Mouse (Mus musculus) granulocyte monocyte progenitor cell, adult 5-6 weeks (primary cell): ENCODE data around the gene Ucn2. TPM values are rescaled to one million over a fixed set of nuclear protein-coding genes. Genes with fewer than 3 reads are reported as not detected.

Experiments used
- ATAC-seq: replicated peaks from 2 replicates; pipeline ENCODE4 v1.8.0; 2016; ENCODE audit warnings: mild to moderate bottlenecking, moderate TSS enrichment, inconsistent platforms; ENCODE audit not compliant: poor library complexity, severe bottlenecking
- total RNA-seq, 2 experiments: library from RNA; stranded (forward) in 1 of 2; stranded (reverse) in 1 of 2; fragments of 200-712, 200-1000 nt in 1 of 2; fragments of >200 nt in 1 of 2; fragmentation: Nextera tagmentation in 1 of 2; gene quantifications; 2 replicates each; pipeline ENCODE4 v1.2.3; 2014 to 2017

The Ucn2 gene
- total RNA-seq, 2 experiments from 2014 or later, result not detected

GRCm38 (mm10) chr9:108991428-108992084 is 5.7 kb downstream of the Ucn2 start, which contains the start of gene Pfkfb4:
Gene Pfkfb4, plus strand, starts transcription at chr9:108991778.
- peak; percentile 80 for ATAC-seq

- ATAC-seq, result no peak
Measured at GRCm38 (mm10) chr9:108992085-108992469, 6.3 kb downstream of the Ucn2 start.

DNA sequence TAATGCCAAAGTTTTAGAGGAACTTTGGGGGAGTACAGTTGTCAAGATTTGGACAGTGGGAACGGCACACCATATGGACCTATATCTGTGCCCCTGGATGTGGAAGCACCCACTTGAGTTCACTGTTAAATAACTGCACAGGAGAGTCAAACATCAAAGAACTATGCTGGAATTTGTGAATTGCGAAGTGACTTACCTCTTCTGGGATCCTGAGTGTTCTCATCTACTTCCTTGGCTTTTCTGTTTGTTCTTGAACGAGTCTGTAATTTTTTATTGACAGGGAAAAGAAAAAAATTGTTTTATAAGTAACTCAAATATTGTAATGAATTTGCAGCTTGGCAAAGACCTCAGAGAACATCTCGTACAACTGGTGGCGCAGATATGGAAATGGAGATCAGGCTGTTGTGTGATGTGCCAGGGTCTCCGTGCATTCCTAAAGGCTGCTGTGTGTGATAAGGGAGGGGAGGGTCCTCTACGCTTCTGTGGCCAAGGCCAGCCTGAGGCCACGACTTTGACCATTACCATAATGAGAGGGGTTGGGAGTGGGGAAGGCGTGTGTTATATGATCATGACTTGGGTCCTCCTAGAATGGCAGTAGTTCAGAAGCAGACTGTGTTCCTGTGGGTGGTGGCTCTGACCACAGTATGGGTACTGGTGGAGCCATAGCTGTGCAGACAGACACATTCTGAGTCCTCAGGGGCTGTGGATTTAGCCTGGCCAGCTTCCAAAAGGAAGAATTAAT is 7.0 kb downstream of the Ucn2 start:
- ATAC-seq, result no peak

GRCm38 (mm10) chr9:108996411-108996810 is 10.6 kb downstream of the Ucn2 start:
- ATAC-seq, result peak; percentile 20

DNA sequence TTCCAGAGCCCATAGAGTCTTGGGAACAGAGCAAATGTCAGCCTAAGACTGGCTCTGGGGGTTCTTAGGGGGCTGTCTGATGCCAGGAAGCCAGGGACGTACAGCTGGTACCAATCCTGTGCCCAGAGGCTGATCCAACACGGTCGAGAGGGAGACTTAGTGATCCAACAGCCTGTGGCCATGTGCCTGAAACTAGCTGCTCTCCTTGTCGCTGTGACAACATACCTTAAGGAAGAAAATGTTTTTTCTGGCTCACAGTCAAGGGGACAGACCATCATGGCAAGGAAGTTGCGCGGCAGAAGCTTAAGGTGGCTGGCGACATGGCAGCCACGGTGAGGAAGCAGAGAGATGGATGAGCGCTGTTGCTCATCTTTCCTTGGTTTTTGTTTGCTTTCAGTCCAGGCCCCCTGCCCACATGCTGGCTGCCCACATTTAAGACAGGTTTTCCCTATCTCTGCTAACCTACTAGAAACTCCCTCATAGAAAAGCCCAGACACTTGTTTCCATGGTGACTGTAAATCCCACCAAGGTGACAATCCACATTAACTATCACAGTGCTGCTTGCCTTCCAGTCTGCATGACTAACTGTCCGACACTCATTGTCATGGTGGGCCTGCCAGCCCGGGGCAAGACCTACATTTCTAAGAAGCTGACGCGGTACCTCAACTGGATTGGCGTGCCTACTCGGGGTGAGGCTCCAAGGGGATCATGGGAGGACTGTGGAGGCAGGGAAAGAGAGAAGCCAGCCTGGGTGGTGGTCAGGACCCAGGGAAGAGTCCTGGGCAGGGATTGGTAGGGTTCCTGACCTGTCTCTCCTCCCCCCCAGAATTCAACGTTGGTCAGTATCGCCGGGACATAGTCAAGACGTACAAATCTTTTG is 12.7 kb downstream of the Ucn2 start:
- ATAC-seq, result 0 out of 2 replicates have a peak, but pooled peaks have one; percentile 0

DNA sequence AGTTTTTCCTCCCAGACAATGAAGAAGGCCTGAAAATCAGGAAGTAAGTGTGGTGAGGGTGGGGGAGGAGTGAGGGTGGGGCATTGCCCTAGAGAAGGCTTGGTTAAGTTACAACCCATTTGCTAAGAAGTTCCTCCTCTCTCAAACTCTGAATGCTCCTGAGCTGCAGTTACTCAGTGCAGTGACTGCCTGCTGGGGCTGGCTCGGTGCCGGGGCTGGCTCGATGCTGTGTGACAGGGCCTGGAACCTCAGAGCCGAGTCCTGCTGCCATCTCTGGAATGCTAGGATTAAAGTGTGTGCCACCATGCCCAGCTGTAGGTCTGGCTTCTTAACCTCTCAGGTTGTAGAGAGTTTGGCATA is 13.3 kb downstream of the Ucn2 start:
- ATAC-seq, result peak; percentile 58

- ATAC-seq, result peak; percentile 77
Measured at GRCm38 (mm10) chr9:109000726-109001125, 14.9 kb downstream of the Ucn2 start.

DNA sequence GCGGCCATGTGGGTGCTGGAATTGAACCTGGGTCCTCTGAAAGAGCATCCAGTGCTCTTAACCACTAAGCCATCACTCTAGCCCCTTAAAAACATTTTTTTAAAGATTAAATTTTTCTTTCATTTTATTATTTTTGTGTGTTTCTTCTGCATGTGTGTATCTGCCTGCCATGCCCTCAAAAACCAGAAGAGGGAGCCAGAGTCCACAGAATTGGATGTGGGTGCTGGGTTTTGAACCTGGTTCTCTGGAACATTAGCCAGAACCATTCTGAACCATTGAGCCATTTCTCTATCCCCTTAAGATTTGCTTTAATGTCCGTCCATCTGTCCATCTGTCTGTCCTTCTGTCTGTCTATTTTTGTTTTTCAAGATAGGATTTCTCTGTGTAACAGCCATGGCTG is 17.4 kb downstream of the Ucn2 start:
- peak; percentile 37 for ATAC-seq

DNA sequence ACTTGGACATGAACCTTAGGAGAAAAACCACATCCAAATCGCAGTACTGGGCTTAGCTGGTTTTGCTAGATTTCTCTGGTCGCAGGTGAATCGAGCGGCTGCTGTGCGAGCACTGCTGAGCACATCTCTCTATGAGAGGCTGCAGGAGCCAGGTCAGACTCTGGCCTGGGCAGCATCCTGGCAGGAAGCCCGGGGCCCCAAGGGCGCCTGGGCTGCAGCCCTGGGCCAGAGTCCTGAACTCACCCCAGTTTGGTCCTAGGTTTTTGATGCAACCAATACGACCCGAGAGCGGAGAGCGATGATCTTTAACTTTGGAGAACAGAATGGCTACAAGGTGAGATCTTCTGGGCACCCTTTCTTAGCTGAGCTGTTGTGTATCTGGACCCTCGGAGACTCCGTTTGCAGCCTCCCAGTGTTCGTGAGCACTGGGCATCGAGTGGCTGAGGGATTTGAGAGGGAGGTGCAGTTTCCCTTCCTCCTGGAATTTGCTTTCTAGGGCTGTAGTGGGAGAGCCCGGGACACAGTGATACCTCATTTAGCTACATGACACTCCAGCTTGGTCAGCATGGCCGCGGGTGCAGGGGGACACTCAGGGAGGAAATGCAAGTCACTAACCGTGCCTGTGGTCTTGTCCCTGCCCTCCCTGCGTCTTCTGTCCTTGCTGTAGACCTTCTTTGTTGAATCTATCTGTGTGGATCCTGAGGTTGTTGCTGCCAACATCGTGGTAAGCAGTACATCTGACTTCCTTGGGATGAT is 21.4 kb downstream of the Ucn2 start:
- no peak for ATAC-seq

- ATAC-seq, result no peak
Measured at GRCm38 (mm10) chr9:109008081-109008480, 22.3 kb downstream of the Ucn2 start.

- ATAC-seq, result no peak
Measured at GRCm38 (mm10) chr9:109008994-109009635, 23.3 kb downstream of the Ucn2 start.

DNA sequence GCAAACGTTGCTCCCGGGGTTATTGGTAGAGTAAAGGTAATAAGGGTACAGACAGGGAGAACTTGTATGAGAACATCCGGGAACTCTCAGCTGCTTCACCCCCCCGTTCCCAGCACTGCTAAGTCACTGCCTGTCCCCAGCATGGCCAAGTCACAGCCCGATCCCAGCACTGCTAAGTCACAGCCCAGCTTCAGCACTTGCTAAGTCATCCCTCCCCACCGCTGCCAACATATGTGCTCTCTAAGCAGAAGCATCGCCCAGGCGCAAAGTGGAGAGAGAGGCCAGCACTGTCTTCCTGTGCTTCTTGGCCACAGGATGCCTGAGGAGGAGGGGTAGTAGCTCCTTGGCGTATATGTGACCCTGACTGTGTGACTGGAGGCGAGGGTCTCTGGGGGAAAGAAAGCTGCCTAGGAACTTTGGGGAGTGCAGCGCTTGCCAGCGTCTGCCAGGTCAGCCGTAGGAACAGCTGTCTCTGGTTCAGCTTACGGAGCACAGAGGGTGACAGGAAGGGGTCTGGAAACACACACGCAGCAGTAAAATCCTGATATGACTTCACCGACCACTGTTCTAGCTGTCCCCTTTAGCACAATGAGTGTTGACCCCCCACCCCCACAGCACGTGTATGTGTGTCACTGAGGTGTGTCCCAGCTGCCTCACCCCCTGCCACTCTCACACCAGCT is 24.0 kb downstream of the Ucn2 start:
- ATAC-seq, result peak; percentile 90

GRCm38 (mm10) chr9:109010316-109010690 is 24.5 kb downstream of the Ucn2 start:
- no peak for ATAC-seq

GRCm38 (mm10) chr9:109015397-109015796 is 29.6 kb downstream of the Ucn2 start:
- no peak for ATAC-seq

GRCm38 (mm10) chr9:109016973-109017604 is 31.3 kb downstream of the Ucn2 start:
- peak; percentile 47 for ATAC-seq

GRCm38 (mm10) chr9:109021428-109021827 is 35.6 kb downstream of the Ucn2 start:
- peak; percentile 67 for ATAC-seq

GRCm38 (mm10) chr9:109022866-109023685 is 37.3 kb downstream of the Ucn2 start:
- ATAC-seq, result peak; percentile 86

DNA sequence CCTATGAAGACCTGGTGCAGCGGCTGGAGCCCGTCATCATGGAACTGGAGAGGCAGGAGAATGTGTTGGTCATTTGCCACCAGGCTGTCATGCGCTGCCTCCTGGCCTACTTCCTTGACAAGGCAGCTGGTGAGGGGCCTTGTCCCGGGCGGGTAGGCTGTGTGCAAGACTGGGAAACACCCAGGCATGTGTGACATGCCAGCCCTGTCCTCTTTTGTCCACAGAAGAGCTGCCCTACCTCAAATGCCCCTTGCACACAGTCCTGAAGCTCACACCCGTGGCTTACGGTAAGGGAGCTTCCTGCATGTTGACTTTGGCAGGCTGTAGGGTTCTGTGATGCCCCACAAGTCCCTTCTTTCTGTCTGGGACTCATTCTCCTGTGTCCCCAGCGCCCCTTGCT is 41.7 kb downstream of the Ucn2 start:
- no peak for ATAC-seq
